Mouse (Mus musculus) splenic B cell, adult 2 months (primary cell): ENCODE data around the gene Prm1.

Experiments used
- DNase-seq: peaks from one replicate; pipeline ENCODE4 v3.0.0-alpha.2; 2011; ENCODE audit warnings: low read depth, low spot score
- H3K27me3 ChIP-seq: 2 replicates; pipeline ENCODE4 v1.6.1; 2012; ENCODE audit warnings: mild to moderate bottlenecking, low read length, moderate library complexity, mixed read lengths; ENCODE audit not compliant: control insufficient read depth, poor library complexity, insufficient read depth, severe bottlenecking
- H3K36me3 ChIP-seq: 2 replicates; pipeline ENCODE4 v1.6.1; 2012; ENCODE audit warnings: mild to moderate bottlenecking, low read length, moderate library complexity, mixed read lengths; ENCODE audit not compliant: control insufficient read depth, poor library complexity, insufficient read depth, severe bottlenecking

Prm1 gene

DNA sequence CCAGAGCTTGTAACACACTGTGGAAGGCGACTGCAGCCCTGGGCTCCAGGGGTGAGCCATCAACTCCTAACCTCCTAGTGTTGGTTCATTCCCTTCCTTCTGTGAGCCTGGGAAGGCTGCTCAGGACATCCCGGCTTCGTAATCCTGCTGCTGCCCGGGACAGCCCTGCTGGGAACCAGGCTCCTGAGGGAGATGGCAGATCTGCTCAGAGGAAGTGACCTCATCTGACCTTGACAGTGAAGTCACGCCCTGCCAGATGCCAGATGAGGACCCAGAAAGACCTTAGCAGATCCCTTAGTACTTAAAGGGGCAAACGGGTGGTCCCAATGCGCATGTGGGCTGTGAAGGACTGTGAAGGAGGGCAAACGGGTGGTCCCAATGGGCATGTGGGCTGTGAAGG, 44.5 kb downstream of the Prm1 start:
- no peak for DNase-seq
- H3K36me3 ChIP-seq, result no peaks in the 10 kb centered on the region

DNA sequence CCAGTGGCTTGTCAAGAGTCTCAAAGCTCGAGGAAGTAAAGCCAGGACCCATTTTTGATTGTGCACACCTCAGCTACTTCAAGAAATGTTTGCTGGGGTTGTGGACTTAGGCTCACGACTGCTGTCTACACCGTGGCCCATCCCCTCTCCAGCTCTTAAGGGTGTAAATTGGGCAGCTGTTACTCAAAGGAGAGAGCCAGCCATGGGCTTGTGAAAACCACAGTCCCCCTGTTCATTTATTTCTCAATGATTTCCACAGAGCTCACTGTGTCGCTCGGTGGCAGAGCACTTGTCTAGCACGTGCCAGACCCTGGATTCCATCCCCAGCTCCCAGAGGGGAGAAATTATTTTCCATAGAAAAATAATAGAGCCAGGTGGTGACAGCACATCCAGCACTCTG, 49.5 kb downstream of the Prm1 start:
- DNase-seq, result no peak
- Histone ChIP-seq H3K36me3 (no peaks in the 10 kb centered on the region), H3K27me3 (no peaks in the 10 kb centered on the region)

More for the DNA sequence above, 44.5 kb downstream of the Prm1 start:
- no peaks in the 10 kb centered on the region for H3K27me3 ChIP-seq

DNA sequence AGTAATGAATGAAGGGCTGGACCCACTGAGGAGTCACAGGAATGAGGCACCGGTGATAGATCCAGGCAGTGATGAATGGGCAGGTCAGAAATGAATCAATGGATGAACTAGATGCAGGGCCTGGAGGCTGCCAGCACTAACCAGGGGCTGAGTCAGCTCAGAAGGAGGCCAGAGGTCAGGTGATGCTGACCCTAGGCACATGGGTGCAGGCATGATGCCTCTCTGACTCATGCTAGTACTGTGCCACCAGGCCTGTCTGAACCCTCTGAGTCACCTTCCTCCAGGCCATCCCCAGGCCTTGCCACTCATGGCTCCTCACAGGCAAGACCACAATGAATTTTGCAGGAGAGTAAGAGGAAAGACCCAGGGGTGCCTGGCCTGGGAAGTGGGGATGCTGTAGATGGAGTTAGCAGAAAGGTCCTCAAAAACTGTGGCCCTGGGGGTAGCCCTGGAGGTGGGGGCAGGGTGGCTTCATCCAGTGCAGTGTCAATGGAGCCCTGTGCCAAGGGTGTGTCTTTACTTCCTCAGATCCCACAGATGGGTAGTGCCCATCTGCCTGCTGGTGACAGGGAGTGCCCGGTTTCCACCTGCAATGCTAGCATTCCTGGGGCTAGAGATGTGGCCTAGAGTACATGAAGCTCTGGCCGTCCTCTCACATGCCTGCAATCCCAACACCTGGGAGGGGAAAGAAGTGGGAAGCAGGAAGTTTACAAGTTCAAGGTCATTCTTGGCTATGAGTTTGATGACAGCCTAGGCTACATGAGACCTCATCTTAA, 50.9 kb downstream of the Prm1 start:
- H3K36me3 ChIP-seq, result no peaks in the 10 kb centered on the region

DNA sequence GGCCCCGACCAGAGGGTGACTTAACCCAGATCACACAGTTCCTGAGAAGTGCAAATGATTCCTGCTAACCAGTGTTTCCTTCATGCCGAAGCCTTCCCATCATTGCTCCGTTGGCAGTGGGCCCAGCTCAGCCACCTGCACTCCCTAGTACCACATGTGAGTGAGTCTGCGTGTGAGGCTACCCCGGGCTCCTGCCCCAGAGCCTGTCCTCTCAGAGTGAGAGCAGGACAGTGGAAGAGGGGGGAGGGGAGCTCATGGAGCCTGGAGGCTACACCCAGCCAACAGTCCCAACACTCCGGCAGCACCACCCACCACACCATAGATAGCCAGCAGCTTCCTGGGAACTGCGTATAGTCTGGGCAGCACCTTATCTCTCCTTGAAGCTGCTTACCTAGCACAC, 55.8 kb downstream of the Prm1 start:
- Histone ChIP-seq H3K36me3 (no peaks in the 10 kb centered on the region), H3K27me3 (no peaks in the 10 kb centered on the region)
- DNase-seq, result no peak

More for the DNA sequence above, 50.9 kb downstream of the Prm1 start:
- H3K27me3 ChIP-seq, result no peaks in the 10 kb centered on the region
- DNase-seq, result no peak

GRCm38 (mm10) chr16:10749226-10749625, 56.4 kb downstream of the Prm1 start:
- Histone ChIP-seq H3K36me3 (no peaks in the 10 kb centered on the region), H3K27me3 (no peaks in the 10 kb centered on the region)
- DNase-seq, result no peak
